Comparison of ENCODE assay signal across 8 mouse cellular contexts in genomic region chr19:5487768-5488550, GRCm38 (mm10). TPM values are rescaled to one million over a fixed set of nuclear protein-coding genes. Genes with fewer than 3 reads are reported as not detected.
DNase-seq lines count a peak whose midpoint lies in the region; ATAC-seq lines count a peak whose summit lies in the region.

TSS of gene Mus81 (minus strand) at chr19:5488402.

- peak within 1 kb of the TSS; percentile 66 for H3K9ac ChIP-seq in forebrain, embryonic 11.5 days (ENCODE audit: low read length)
- H3K9ac ChIP-seq in heart, embryonic 16.5 days (ENCODE audit: low read length), result peak within 1 kb of the TSS; percentile 83
- peak within 1 kb of the TSS; percentile 76 for H3K9ac ChIP-seq in liver, embryonic 15.5 days
- H3K9ac ChIP-seq in neural tube, embryonic 12.5 days, result peak within 1 kb of the TSS; percentile 62

- peaks cover under 1% of the 10 kb centered on the region for H3K36me3 ChIP-seq in forebrain, embryonic 11.5 days (ENCODE audit: control insufficient read depth, insufficient read depth, low read length)
- peaks cover 15% of the 10 kb centered on the region for H3K36me3 ChIP-seq in heart, embryonic 16.5 days (ENCODE audit: control insufficient read depth, insufficient read depth)
- H3K36me3 ChIP-seq in liver, embryonic 15.5 days (replicated peaks), result peaks cover 37% of the 10 kb centered on the region
- H3K36me3 ChIP-seq in neural tube, embryonic 12.5 days, result peaks cover 43% of the 10 kb centered on the region

- H3K27ac ChIP-seq in forebrain, embryonic 11.5 days (ENCODE audit: low read depth, low read length), result peak within 1 kb of the TSS; percentile 99
- H3K27ac ChIP-seq in heart, embryonic 16.5 days (ENCODE audit: low read length), result peak within 1 kb of the TSS; percentile 100
- peak within 1 kb of the TSS; percentile 99 for H3K27ac ChIP-seq in liver, embryonic 15.5 days (replicated peaks)
- peak within 1 kb of the TSS; percentile 97 for H3K27ac ChIP-seq in neural tube, embryonic 12.5 days

- ATAC-seq in forebrain, embryonic 11.5 days (replicated peaks; ENCODE audit: low FRiP score), result peak; percentile 69
- peak; percentile 68 for ATAC-seq in heart, embryonic 16.5 days (replicated peaks; ENCODE audit: extremely low read depth, insufficient read depth, low FRiP score)
- ATAC-seq in liver, embryonic 15.5 days (ENCODE audit: insufficient read depth), result peak; percentile 74
- peak; percentile 46 for ATAC-seq in neural tube, embryonic 12.5 days (ENCODE audit: low FRiP score, low read depth)

- H3K4me3 ChIP-seq in forebrain, embryonic 11.5 days (ENCODE audit: low read depth, low read length), result peak within 1 kb of the TSS; percentile 44
- H3K4me3 ChIP-seq in heart, embryonic 16.5 days (ENCODE audit: low read length), result peak within 1 kb of the TSS; percentile 69
- H3K4me3 ChIP-seq in liver, embryonic 15.5 days (replicated peaks), result peak within 1 kb of the TSS; percentile 64
- peak within 1 kb of the TSS; percentile 41 for H3K4me3 ChIP-seq in neural tube, embryonic 12.5 days

- 1% methylated on average over 39 of the region's 39 CpGs for WGBS in forebrain, embryonic 11.5 days
- WGBS in heart, embryonic 16.5 days, result under 1% methylated on average over 39 of the region's 39 CpGs
- WGBS in liver, embryonic 15.5 days (ENCODE audit: insufficient replicate concordance), result under 1% methylated on average over 39 of the region's 39 CpGs
- 1% methylated on average over 39 of the region's 39 CpGs for WGBS in neural tube, embryonic 12.5 days

- peak within 1 kb of the TSS; percentile 64 for H3K4me2 ChIP-seq in forebrain, embryonic 11.5 days (ENCODE audit: low read depth, low read length, severe bottlenecking)
- H3K4me2 ChIP-seq in heart, embryonic 16.5 days (ENCODE audit: low read depth, low read length), result peak within 1 kb of the TSS; percentile 71
- H3K4me2 ChIP-seq in liver, embryonic 15.5 days, result peak within 1 kb of the TSS; percentile 97
- H3K4me2 ChIP-seq in neural tube, embryonic 12.5 days (replicated peaks), result peak within 1 kb of the TSS; percentile 69

- no peaks in the 10 kb centered on the region for H3K27me3 ChIP-seq in forebrain, embryonic 11.5 days (ENCODE audit: control insufficient read depth, insufficient read depth, low read length)
- H3K27me3 ChIP-seq in heart, embryonic 16.5 days (ENCODE audit: control insufficient read depth, insufficient read depth, low read length), result no peaks in the 10 kb centered on the region
- H3K27me3 ChIP-seq in liver, embryonic 15.5 days, result no peaks in the 10 kb centered on the region
- no peaks in the 10 kb centered on the region for H3K27me3 ChIP-seq in neural tube, embryonic 12.5 days (replicated peaks)

- DNase-seq in CD8-positive naive resting alpha-beta T cell, adult 2 months (ENCODE audit: low read depth in 2 of 2, low spot score in 2 of 2), result peak; percentile 97
- DNase-seq in c-Kit-negative CD71-positive TER-119-positive erythroid progenitor cells, embryonic 14.5 days (ENCODE audit: low read depth, low spot score), result peak; percentile 88
- peak; percentile 97 for DNase-seq in forebrain, embryonic 11.5 days (ENCODE audit: low spot score)
- peak; percentile 98 to 99 for DNase-seq in kidney, postnatal 36 days
- DNase-seq in telencephalon, adult 2 months (ENCODE audit: low read depth, low spot score), result peak; percentile 95

- no peaks in the 10 kb centered on the region for H3K9me3 ChIP-seq in forebrain, embryonic 11.5 days (ENCODE audit: control insufficient read depth, low read length)
- H3K9me3 ChIP-seq in heart, embryonic 16.5 days (replicated peaks; ENCODE audit: control insufficient read depth, low read length), result no peaks in the 10 kb centered on the region
- H3K9me3 ChIP-seq in liver, embryonic 15.5 days (replicated peaks), result no peaks in the 10 kb centered on the region
- no peaks in the 10 kb centered on the region for H3K9me3 ChIP-seq in neural tube, embryonic 12.5 days

- H3K4me1 ChIP-seq in forebrain, embryonic 11.5 days (replicated peaks; ENCODE audit: control insufficient read depth, insufficient read depth, low read length), result peaks cover 4% of the 10 kb centered on the region; the same call in 1 of the 2 replicates
- H3K4me1 ChIP-seq in heart, embryonic 16.5 days (ENCODE audit: control insufficient read depth, insufficient read depth, low read length), result peaks cover 32% of the 10 kb centered on the region
- peaks cover 63% of the 10 kb centered on the region for H3K4me1 ChIP-seq in liver, embryonic 15.5 days (replicated peaks)
- peaks cover 25% of the 10 kb centered on the region for H3K4me1 ChIP-seq in neural tube, embryonic 12.5 days

RNA-seq across cellular contexts. Expression of gene Mus81, which starts in this region (rescaled TPM):
- 39.2 and 42.7 TPM in 2 replicates for polyA plus RNA-seq in forebrain, embryonic 11.5 days (2014; fragmentation: Nextera tagmentation; extraction: Ambion mirVana)
- polyA plus RNA-seq in heart, embryonic 16.5 days (2015; fragmentation: Nextera tagmentation; extraction: Ambion mirVana), result 50.1 and 52.9 TPM in 2 replicates
- 14.0 and 16.4 TPM in 2 replicates for polyA plus RNA-seq in liver, embryonic 15.5 days (2015; fragmentation: Nextera tagmentation; extraction: Ambion mirVana)
- polyA plus RNA-seq in neural tube, embryonic 12.5 days (2016; fragmentation: Nextera tagmentation; extraction: Ambion mirVana), result 44.6 and 47.9 TPM in 2 replicates

Comparison
In these comparisons a context has a peak if more than half of its experiments do, and no peak if none do; other contexts are left out.
1. Peak in every context shown above with its lines: DNase-seq, ATAC-seq, H3K4me3 ChIP-seq and H3K27ac ChIP-seq.